Mouse (Mus musculus): ENCODE results near the gene Zbtb5. TPM values are rescaled to one million over a fixed set of nuclear protein-coding genes. Genes with fewer than 3 reads are reported as not detected.

The Zbtb5 gene
- total RNA-seq, 2 experiments from 2014 or later, result 7.7 to 9.4 TPM

Other genes starting within 250 kb of the Zbtb5 start
- 4.2 and 8.4 TPM in 2 replicates for gene Grhpr, start 31.0 kb downstream of the Zbtb5 start, total RNA-seq (2015; ENCODE audit: low replicate concordance)
- gene Grhpr, start 31.0 kb downstream of the Zbtb5 start, total RNA-seq (2017; ENCODE audit: low replicate concordance), result 1.4 and 6.0 TPM in 2 replicates
- gene Polr1e, start 6.2 kb upstream of the Zbtb5 start, total RNA-seq (2015; ENCODE audit: low replicate concordance), result 10.4 and 17.9 TPM in 2 replicates
- 8.1 and 9.8 TPM in 2 replicates for gene Polr1e, start 6.2 kb upstream of the Zbtb5 start, total RNA-seq (2017; ENCODE audit: low replicate concordance)
- 2.1 and 7.1 TPM in 2 replicates for gene Fbxo10, start 72.2 kb upstream of the Zbtb5 start, total RNA-seq (2015; ENCODE audit: low replicate concordance)
- gene Fbxo10, start 72.2 kb upstream of the Zbtb5 start, total RNA-seq (2017; ENCODE audit: low replicate concordance), result 4.0 and 5.5 TPM in 2 replicates
- 27.6 and 42.7 TPM in 2 replicates for gene Tomm5, start 95.7 kb upstream of the Zbtb5 start, total RNA-seq (2015; ENCODE audit: low replicate concordance)
- gene Tomm5, start 95.7 kb upstream of the Zbtb5 start, total RNA-seq (2017; ENCODE audit: low replicate concordance), result 14.1 and 28.4 TPM in 2 replicates
- not detected in 2 replicates for gene Frmpd1, start 172.5 kb upstream of the Zbtb5 start, total RNA-seq (2015; ENCODE audit: low replicate concordance)
- not detected in 2 replicates for gene Frmpd1, start 172.5 kb upstream of the Zbtb5 start, total RNA-seq (2017; ENCODE audit: low replicate concordance)

Measured in erythroblast, adult 5-6 weeks (primary cell).